Mouse (Mus musculus) megakaryocyte, embryonic 14.5 days (primary cell): ENCODE measurements at regions not wholly inside any gene's neighbourhood (a gene's known extent, or its start where the extent isn't known, plus 50 kb on each side); places are given as distances from the start of the nearest gene placed in this dataset.

Experiments used
- H3K27me3 ChIP-seq: replicated peaks from 2 replicates; pipeline ENCODE3; 2012; ENCODE audit warnings: inconsistent platforms
- H3K36me3 ChIP-seq: replicated peaks from 2 replicates; pipeline ENCODE3; 2012; ENCODE audit warnings: low read length, inconsistent platforms, mixed read lengths
- H3K4me1 ChIP-seq: 2 replicates; pipeline ENCODE4 v1.6.1; 2012; ENCODE audit warnings: inconsistent platforms
- H3K4me3 ChIP-seq: replicated peaks from 2 replicates; pipeline ENCODE3; 2012; ENCODE audit warnings: moderate library complexity, mild to moderate bottlenecking, inconsistent platforms
- H3K9me3 ChIP-seq: 2 replicates; pipeline ENCODE4 v1.6.1; 2012; ENCODE audit warnings: inconsistent platforms
- FLI1 ChIP-seq: IDR thresholded peaks from 2 replicates; pipeline ENCODE4 v1.6.1; 2012; ENCODE audit warnings: low read length, inconsistent platforms, mixed read lengths
- GATA1 ChIP-seq: IDR thresholded peaks from 3 replicates; pipeline ENCODE4 v1.6.1; 2012; ENCODE audit warnings: mixed read lengths, low read length, inconsistent platforms, borderline replicate concordance

DNA sequence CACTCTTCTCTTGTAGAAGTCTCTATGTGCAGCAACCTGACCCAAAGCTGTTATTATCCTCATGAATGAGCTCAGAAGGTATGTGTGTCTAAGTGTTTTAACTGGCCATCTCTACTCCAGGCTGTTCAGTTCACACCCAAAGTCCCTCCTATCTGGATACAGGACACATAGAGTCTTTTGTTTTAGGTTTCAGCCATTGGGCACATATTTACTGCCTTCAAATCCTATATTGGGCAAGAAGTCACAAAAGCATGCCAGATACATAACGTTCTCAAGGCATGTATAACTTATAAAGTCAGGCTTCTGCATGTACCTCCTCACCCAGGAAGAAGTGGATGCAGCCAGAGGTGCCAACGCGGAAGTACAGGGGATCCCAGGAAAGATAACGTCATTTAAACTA is 136.6 kb upstream of the Mmadhc start:
- TF ChIP-seq GATA1 (no peak), FLI1 (no peak)
- Histone ChIP-seq H3K36me3 (no peaks in the 10 kb centered on the region), H3K4me1 (no peaks in the 10 kb centered on the region), H3K9me3 (no peaks in the 10 kb centered on the region), H3K4me3 (no peak overlapping the region), H3K27me3 (no peaks in the 10 kb centered on the region)

DNA sequence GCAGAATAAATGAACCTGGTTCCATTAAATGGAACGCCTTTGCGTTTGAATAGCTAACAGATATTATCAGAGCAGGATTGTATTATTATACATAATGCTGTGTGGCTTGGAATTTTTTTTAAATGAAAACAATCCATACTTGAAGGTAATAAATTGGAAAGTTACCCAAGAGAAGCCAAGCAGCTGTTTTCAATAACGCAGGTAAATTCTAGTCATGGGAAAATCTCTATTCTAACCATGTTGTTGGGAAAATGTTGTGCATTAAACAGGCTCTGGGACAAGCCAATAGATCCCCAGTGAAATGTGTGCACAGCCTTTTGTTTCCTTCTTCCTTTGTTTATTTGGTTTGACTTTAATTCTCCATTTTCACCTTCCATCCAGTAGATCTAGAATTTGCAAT is 128.6 kb upstream of the Mmadhc start:
- Histone ChIP-seq H3K9me3 (no peaks in the 10 kb centered on the region), H3K27me3 (no peaks in the 10 kb centered on the region), H3K4me3 (no peak overlapping the region), H3K36me3 (no peaks in the 10 kb centered on the region), H3K4me1 (no peaks in the 10 kb centered on the region)
- TF ChIP-seq GATA1, result no peak
- no peak for TF ChIP-seq FLI1

DNA sequence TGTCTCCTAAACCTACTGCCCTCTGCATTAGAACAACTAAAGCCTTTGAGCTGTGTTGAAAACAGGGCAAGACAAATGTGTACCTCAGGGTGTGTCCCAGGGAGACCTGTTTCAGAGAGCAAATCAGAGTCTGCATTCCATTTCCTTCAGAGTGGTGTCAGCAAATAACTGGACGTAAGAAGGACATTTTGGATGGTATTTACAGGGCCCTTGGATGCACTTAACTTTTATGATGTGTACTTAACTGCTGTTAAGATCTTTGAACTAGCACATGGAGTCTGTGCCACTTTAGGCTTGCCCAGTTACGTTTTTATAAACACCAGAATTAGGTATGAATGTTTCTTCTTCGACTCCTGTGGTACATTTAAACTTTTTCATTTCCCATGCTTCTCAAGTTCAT is 123.0 kb upstream of the Mmadhc start:
- H3K27me3 ChIP-seq, result no peaks in the 10 kb centered on the region
- H3K4me1 ChIP-seq, result no peaks in the 10 kb centered on the region
- H3K36me3 ChIP-seq, result no peaks in the 10 kb centered on the region
- 0 out of 2 replicates have a peak, but pooled peaks cover 3% of the 10 kb centered on the region for H3K9me3 ChIP-seq
- no peak overlapping the region for H3K4me3 ChIP-seq
- TF ChIP-seq FLI1, result no peak
- no peak for TF ChIP-seq GATA1

DNA sequence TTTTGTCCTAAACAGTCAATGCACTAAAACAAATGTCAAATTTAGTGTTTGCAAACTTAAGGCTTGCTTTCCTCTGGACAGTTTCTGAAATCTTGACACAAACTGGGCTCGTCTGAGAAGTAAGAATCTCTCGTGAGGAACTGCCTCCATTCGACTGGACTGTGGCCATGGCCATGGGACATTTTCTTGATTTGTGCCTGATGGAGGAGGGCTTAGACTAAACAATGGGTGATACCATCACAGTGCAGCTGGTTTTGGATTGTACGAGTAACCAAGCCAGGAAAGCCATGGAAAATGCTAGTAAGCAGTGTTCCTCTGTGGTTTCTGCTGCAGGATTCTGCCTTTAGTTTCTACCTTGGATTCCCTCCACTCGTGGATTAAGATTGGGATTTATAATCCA is 121.0 kb upstream of the Mmadhc start:
- TF ChIP-seq FLI1 (no peak), GATA1 (no peak)
- Histone ChIP-seq H3K27me3 (no peaks in the 10 kb centered on the region), H3K9me3 (0 out of 2 replicates have a peak, but pooled peaks cover 3% of the 10 kb centered on the region), H3K4me1 (no peaks in the 10 kb centered on the region), H3K36me3 (no peaks in the 10 kb centered on the region), H3K4me3 (no peak overlapping the region)

DNA sequence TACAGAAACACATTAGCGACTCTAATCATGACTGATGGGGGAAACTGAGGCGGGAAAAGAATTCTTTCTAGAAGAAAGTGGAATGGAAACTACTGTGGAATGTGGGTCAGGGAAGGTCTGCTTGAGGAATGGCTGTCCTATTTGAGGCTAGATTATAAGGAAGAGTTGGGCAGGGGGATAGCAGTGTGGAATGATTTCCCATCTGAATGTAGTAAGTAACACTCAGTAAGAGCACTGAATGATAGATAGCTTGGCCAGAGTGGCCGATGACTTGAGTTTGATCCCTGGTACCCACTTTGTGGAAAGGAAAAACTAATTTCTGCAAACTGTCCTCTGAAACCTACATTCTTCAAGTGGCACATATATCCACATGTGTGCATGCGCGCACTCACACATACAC is 120.5 kb upstream of the Mmadhc start:
- Histone ChIP-seq H3K27me3 (no peaks in the 10 kb centered on the region), H3K4me3 (no peak overlapping the region)
- TF ChIP-seq FLI1, result no peak
- no peak for TF ChIP-seq GATA1

DNA sequence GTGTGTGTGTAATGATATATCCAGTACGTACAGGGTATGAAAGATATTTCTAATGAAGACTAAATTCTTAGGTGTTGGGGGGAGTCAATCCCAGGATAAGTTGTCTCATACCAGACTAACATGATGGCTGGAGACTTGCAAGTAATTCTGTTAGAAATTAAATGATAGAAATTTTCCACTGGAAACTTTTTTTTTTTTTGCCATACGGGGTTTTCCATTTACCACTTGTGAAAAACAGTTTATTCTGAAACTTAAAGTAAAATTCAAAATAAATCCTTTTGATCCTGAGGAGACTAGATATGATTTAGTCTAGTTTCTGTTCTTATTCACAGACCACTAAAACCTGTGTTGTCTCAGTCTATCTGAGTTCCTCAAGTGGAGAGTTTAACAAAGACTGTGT is 119.5 kb upstream of the Mmadhc start:
- H3K4me1 ChIP-seq, result no peaks in the 10 kb centered on the region
- H3K4me3 ChIP-seq, result no peak overlapping the region
- H3K27me3 ChIP-seq, result no peaks in the 10 kb centered on the region
- TF ChIP-seq FLI1, result no peak
- no peak for TF ChIP-seq GATA1
- H3K9me3 ChIP-seq, result 0 out of 2 replicates have a peak, but pooled peaks cover 3% of the 10 kb centered on the region
- H3K36me3 ChIP-seq, result no peaks in the 10 kb centered on the region

More for the DNA sequence above, 120.5 kb upstream of the Mmadhc start:
- 0 out of 2 replicates have a peak, but pooled peaks cover 3% of the 10 kb centered on the region for H3K9me3 ChIP-seq
- no peaks in the 10 kb centered on the region for H3K36me3 ChIP-seq
- H3K4me1 ChIP-seq, result no peaks in the 10 kb centered on the region

DNA sequence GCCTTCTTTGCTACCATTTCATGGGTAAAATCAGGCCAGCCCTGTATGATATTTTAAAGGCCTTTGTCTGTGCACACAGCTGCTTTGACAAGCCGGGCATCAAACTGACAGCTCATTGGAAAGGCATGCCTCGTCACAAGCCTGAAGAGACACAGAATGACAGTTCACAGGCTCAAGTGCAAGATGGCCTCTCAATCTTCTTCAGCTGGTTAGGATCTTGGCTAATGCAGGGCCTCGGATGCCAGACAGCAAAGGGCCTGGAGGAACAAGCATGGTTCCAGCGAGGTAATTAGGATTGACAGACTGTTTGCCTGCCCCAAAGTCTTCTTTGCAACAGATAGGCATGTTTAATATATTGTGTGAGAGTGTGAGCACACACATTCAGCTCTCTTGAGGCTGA is 109.3 kb upstream of the Mmadhc start:
- Histone ChIP-seq H3K4me3 (no peak overlapping the region), H3K9me3 (peaks cover 8% of the 10 kb centered on the region; the same call in 1 of the 2 replicates), H3K36me3 (no peaks in the 10 kb centered on the region), H3K4me1 (no peaks in the 10 kb centered on the region), H3K27me3 (no peaks in the 10 kb centered on the region)
- TF ChIP-seq FLI1, result no peak

DNA sequence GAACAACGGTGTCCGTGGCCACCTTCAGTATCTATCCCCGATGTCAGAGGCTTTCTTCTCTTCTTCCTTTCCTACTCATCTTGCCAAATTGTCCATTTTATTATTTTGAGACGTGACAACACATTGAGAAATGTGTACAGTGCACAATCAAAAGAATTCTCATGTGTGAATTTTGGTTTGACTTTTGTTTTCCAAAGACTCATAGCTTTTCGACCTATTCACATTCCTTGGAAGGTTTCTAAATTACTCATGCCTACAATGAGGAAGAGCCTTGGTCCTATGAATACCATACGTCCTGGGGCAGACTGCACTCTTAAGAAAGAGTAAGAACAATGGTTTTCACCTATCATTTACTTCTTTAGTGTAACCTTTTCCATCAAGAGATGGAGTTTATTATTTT is 106.5 kb upstream of the Mmadhc start:
- Histone ChIP-seq H3K36me3 (no peaks in the 10 kb centered on the region), H3K9me3 (peaks cover 4% of the 10 kb centered on the region; the same call in 1 of the 2 replicates), H3K4me1 (no peaks in the 10 kb centered on the region), H3K4me3 (no peak overlapping the region), H3K27me3 (no peaks in the 10 kb centered on the region)
- no peak for TF ChIP-seq FLI1
- TF ChIP-seq GATA1, result no peak

DNA sequence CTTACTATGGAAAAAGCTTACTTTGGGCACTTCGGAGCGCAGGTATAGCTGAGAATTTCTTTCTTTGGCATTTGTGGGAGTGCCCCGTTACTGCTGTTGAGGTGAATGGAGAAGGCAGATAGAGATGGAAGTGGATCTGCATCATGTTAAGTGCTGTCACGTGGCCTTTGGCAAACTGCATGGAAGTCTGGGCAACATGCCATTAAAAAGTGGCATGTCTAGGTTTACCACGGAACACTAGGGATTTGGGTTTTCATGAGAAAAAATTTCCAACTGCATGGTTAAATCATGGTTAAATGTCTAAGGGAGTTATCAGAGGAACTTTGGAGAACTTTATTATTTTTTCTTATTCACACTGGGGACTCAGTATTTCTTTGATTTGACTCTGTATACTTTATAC is 102.0 kb upstream of the Mmadhc start:
- H3K4me1 ChIP-seq, result no peaks in the 10 kb centered on the region
- TF ChIP-seq GATA1, result no peak
- no peak for TF ChIP-seq FLI1
- 0 out of 2 replicates have a peak, but pooled peaks cover 5% of the 10 kb centered on the region for H3K9me3 ChIP-seq
- no peak overlapping the region for H3K4me3 ChIP-seq
- no peaks in the 10 kb centered on the region for H3K27me3 ChIP-seq
- H3K36me3 ChIP-seq, result no peaks in the 10 kb centered on the region

DNA sequence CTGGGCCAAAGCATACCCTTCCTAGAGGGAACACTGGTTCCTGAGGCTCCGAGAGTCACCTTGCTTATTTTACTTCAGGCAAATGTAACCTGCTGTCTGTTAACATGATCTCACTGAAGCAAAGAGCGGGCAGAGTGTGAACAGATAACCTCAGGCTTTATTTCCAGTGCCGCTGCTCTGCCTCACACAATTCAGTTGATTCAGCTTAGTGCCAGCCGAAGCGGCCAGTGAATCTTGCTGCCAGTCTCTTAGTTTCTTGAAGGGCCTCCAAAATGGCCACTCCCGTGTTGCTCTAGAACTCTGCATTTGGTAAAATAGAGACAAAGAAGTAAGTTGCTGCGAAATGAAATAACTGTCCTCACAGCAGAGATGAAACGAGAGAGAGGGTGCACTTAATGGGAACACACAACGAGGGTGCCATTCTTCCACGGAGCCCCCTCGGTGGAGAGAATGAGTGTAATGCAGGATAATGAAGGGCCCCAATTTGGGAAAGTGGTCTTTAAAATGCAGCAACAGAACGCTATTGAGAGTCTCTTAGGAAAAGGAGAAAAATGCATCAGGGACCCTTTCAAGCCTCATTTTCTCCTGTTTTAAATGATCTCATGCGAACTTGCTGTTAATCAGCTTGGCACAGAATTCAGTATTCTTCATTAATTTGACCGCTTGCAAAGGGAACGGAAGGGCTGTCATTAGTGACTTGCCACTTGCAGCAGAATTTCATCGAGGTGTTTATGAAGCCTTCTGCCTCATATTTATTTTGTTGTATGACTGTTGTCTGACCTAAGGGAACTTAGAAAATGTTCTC is 81.2 kb upstream of the Mmadhc start:
- Histone ChIP-seq H3K9me3 (peaks cover 15% of the 10 kb centered on the region), H3K27me3 (no peaks in the 10 kb centered on the region), H3K4me3 (no peak overlapping the region), H3K4me1 (no peaks in the 10 kb centered on the region), H3K36me3 (no peaks in the 10 kb centered on the region)
- TF ChIP-seq GATA1, result no peak
- no peak for TF ChIP-seq FLI1

DNA sequence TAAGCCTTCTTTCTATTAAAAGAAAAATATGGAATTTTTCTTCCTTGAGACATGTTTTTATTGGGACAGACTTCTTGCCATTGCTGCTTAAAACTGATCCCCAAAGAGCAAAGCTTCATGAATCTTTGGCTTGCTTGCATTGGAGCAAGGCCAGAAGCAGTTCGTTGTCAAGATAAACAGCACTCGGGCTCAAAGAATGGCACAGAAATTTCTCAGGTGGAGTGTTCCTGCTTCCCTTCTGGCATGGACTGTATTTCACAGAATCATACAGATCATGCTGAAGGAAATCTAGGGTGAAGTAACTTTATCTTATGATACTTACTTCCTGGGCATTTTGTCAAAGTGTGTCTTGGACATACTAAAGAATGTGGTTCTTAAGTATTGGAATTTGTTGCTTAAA is 77.0 kb upstream of the Mmadhc start:
- Histone ChIP-seq H3K4me1 (no peaks in the 10 kb centered on the region), H3K9me3 (peaks cover 14% of the 10 kb centered on the region; the same call in 1 of the 2 replicates), H3K27me3 (no peaks in the 10 kb centered on the region), H3K36me3 (no peaks in the 10 kb centered on the region), H3K4me3 (no peak overlapping the region)
- TF ChIP-seq FLI1 (no peak), GATA1 (no peak)
